Mouse (Mus musculus) layer of hippocampus, postnatal 14 days (tissue): Measurements from ENCODE around the gene Tlr9. TPM values are rescaled to one million over a fixed set of nuclear protein-coding genes. Genes with fewer than 3 reads are reported as not detected.

Source experiments
- DNase-seq, 2 experiments: peaks; one replicate each; pipeline ENCODE4 v3.0.0; 2021 to 2022; ENCODE audit warnings: low spot score in 2 of 2, mixed read lengths in 1 of 2
- total RNA-seq, 2 experiments: library from RNA; stranded (reverse); gene quantifications; 2 replicates each; pipeline ENCODE4 v1.2.3; 2021

Gene Tlr9
- total RNA-seq, 2 experiments from 2014 or later: 1.2 to 1.6 TPM

GRCm38 (mm10) chr9:106231816-106232215 lies 9.4 kb downstream of the Tlr9 start:
- DNase-seq: no peak

- no peak for DNase-seq
Observed at GRCm38 (mm10) chr9:106232956-106233355, 10.6 kb downstream of the Tlr9 start.

- DNase-seq: no peak
Observed at GRCm38 (mm10) chr9:106233953-106234352, 11.6 kb downstream of the Tlr9 start.

GRCm38 (mm10) chr9:106235194-106235830 lies 12.9 kb downstream of the Tlr9 start:
- DNase-seq: no peak

- no peak for DNase-seq
Observed at GRCm38 (mm10) chr9:106236156-106236817, 13.9 kb downstream of the Tlr9 start.

GRCm38 (mm10) chr9:106236818-106237211 lies 14.4 kb downstream of the Tlr9 start:
- DNase-seq: no peak

- DNase-seq: no peak
Observed at GRCm38 (mm10) chr9:106237401-106237800, 15.0 kb downstream of the Tlr9 start.

- no peak for DNase-seq
Observed at GRCm38 (mm10) chr9:106237878-106238277, 15.5 kb downstream of the Tlr9 start.

GRCm38 (mm10) chr9:106241541-106242164 lies 19.3 kb downstream of the Tlr9 start:
- no peak for DNase-seq

GRCm38 (mm10) chr9:106242813-106243488 lies 20.6 kb downstream of the Tlr9 start:
- DNase-seq: no peak

- no peak for DNase-seq
Observed at GRCm38 (mm10) chr9:106249550-106249949, 27.2 kb downstream of the Tlr9 start.

GRCm38 (mm10) chr9:106250245-106250644 lies 27.8 kb downstream of the Tlr9 start:
- no peak for DNase-seq

GRCm38 (mm10) chr9:106251066-106251465 lies 28.7 kb downstream of the Tlr9 start:
- DNase-seq: no peak

- DNase-seq: no peak
Observed at GRCm38 (mm10) chr9:106254001-106254400, 31.6 kb downstream of the Tlr9 start.

GRCm38 (mm10) chr9:106258412-106258811 lies 36.0 kb downstream of the Tlr9 start:
- DNase-seq: no peak

- no peak for DNase-seq
Observed at GRCm38 (mm10) chr9:106258990-106259389, 36.6 kb downstream of the Tlr9 start.

- no peak for DNase-seq
Observed at GRCm38 (mm10) chr9:106261058-106261457, 38.7 kb downstream of the Tlr9 start.

- no peak for DNase-seq
Observed at GRCm38 (mm10) chr9:106261491-106261890, 39.1 kb downstream of the Tlr9 start.

- no peak for DNase-seq
Observed at GRCm38 (mm10) chr9:106262075-106262474, 39.7 kb downstream of the Tlr9 start.

- DNase-seq: no peak
Observed at GRCm38 (mm10) chr9:106263381-106263924, 41.1 kb downstream of the Tlr9 start.

- no peak for DNase-seq
Observed at GRCm38 (mm10) chr9:106265358-106266075, 43.1 kb downstream of the Tlr9 start.
